Mouse (Mus musculus) heart, postnatal 0 days (tissue): ENCODE measurements at regions not wholly inside any gene's neighbourhood (a gene's known extent, or its start where the extent isn't known, plus 50 kb on each side); places are given as distances from the start of the nearest gene placed in this dataset.

Source experiments
- ATAC-seq: fragments of 200-750 bp; cut with Nextera tagmentation; 2 replicates; pipeline ENCODE4 v1.8.0; 2017; ENCODE audit warnings: low read depth, moderate number of reproducible peaks, moderate library complexity; ENCODE audit not compliant: insufficient read depth
- DNase-seq: peaks from one replicate; pipeline ENCODE4 v3.0.0-alpha.2; 2016; ENCODE audit warnings: low spot score
- H3K27ac ChIP-seq: fragments of 300-500 bp; sonication (generic); 2 replicates; pipeline ENCODE4 v1.5.1; 2014; ENCODE audit warnings: low read depth, mild to moderate bottlenecking
- H3K27me3 ChIP-seq: fragments of 300-500 bp; sonication (generic); 2 replicates; pipeline ENCODE4 v1.6.1; 2014; ENCODE audit warnings: low read length, mixed read lengths; ENCODE audit not compliant: control insufficient read depth, insufficient read depth
- H3K36me3 ChIP-seq: fragments of 300-500 bp; sonication (generic); replicated peaks from 2 replicates; pipeline ENCODE4 v1.6.1; 2014; ENCODE audit warnings: low read length, mixed read lengths; ENCODE audit not compliant: control insufficient read depth, insufficient read depth
- H3K4me1 ChIP-seq: fragments of 300-500 bp; sonication (generic); 2 replicates; pipeline ENCODE4 v1.6.1; 2014; ENCODE audit warnings: antibody characterized with exemption; ENCODE audit not compliant: control insufficient read depth, insufficient read depth
- H3K4me2 ChIP-seq: fragments of 300-500 bp; sonication (generic); 2 replicates; pipeline ENCODE4 v1.6.1; 2014; ENCODE audit warnings: low read depth, mild to moderate bottlenecking, low read length, moderate library complexity
- H3K4me3 ChIP-seq: fragments of 300-500 bp; sonication (generic); 2 replicates; pipeline ENCODE4 v1.5.1; 2014; ENCODE audit warnings: low read depth, low read length
- H3K9ac ChIP-seq: fragments of 300-500 bp; sonication (generic); replicated peaks from 2 replicates; pipeline ENCODE4 v1.6.1; 2014; ENCODE audit warnings: low read depth, low read length, mixed read lengths
- H3K9me3 ChIP-seq: fragments of 300-500 bp; sonication (generic); replicated peaks from 2 replicates; pipeline ENCODE4 v1.6.1; 2016; ENCODE audit warnings: low read length; ENCODE audit not compliant: control insufficient read depth
- CTCF ChIP-seq: IDR thresholded peaks from 2 replicates; pipeline ENCODE4 v1.5.1; 2016; ENCODE audit warnings: antibody characterized with exemption, control low read depth, low read depth
- EP300 ChIP-seq: IDR thresholded peaks from 2 replicates; pipeline ENCODE4 v1.6.1; 2016; ENCODE audit warnings: antibody characterized with exemption, low read depth
- WGBS: fragments of 180-500 bp; shearing (Covaris S2); extraction: QIAGEN DNeasy Blood & Tissue Kit; methylation state at CpG from one replicate; pipeline ENCODE4 v1.1.7; 2014; 5-methylcytosine and 5-hydroxymethylcytosine counted together

- H3K27me3 ChIP-seq: no peaks in the 10 kb centered on the region
- 87% methylated on average over 8 of the region's 8 CpGs for WGBS
- no peak overlapping the region for H3K9ac ChIP-seq
- H3K36me3 ChIP-seq: no peaks in the 10 kb centered on the region
- DNase-seq (no peak), ATAC-seq (no peak)
- H3K27ac ChIP-seq: no peak overlapping the region
- H3K4me2 ChIP-seq: no peak overlapping the region
- peaks cover 34% of the 10 kb centered on the region for H3K4me1 ChIP-seq
- H3K9me3 ChIP-seq: no peaks in the 10 kb centered on the region
- TF ChIP-seq CTCF: no peak
- no peak for TF ChIP-seq EP300
- no peak overlapping the region for H3K4me3 ChIP-seq
These were observed 72.5 kb downstream of the Il12a start for GRCm38 (mm10) chr3:68762988-68763387.

GRCm38 (mm10) chr3:68764336-68764735 lies 73.9 kb downstream of the Il12a start:
- Histone ChIP-seq H3K9me3 (no peaks in the 10 kb centered on the region), H3K9ac (no peak overlapping the region), H3K27ac (peak overlapping the region; percentile 68; the same call in 1 of the 2 replicates), H3K4me2 (no peak overlapping the region), H3K4me1 (peaks cover 31% of the 10 kb centered on the region), H3K27me3 (no peaks in the 10 kb centered on the region), H3K36me3 (no peaks in the 10 kb centered on the region), H3K4me3 (no peak overlapping the region)
- WGBS: 58% methylated on average over 3 of the region's 4 CpGs
- ATAC-seq (no peak), DNase-seq (no peak)
- TF ChIP-seq EP300 (no peak), CTCF (no peak)

GRCm38 (mm10) chr3:68764917-68765598 lies 74.6 kb downstream of the Il12a start:
- Histone ChIP-seq H3K9ac (no peak overlapping the region), H3K4me3 (no peak overlapping the region), H3K4me1 (peaks cover 29% of the 10 kb centered on the region), H3K4me2 (no peak overlapping the region), H3K27ac (peak overlapping the region; percentile 68), H3K36me3 (no peaks in the 10 kb centered on the region), H3K27me3 (no peaks in the 10 kb centered on the region), H3K9me3 (no peaks in the 10 kb centered on the region)
- ATAC-seq: peak; percentile 65
- DNase-seq: peak; percentile 77
- 8% methylated on average over 7 of the region's 7 CpGs for WGBS
- TF ChIP-seq EP300 (no peak), CTCF (no peak)

GRCm38 (mm10) chr3:68771579-68771978 lies 81.1 kb downstream of the Il12a start:
- H3K9me3 ChIP-seq: no peaks in the 10 kb centered on the region
- DNase-seq (no peak), ATAC-seq (no peak)
- no peaks in the 10 kb centered on the region for H3K27me3 ChIP-seq
- no peak overlapping the region for H3K27ac ChIP-seq
- TF ChIP-seq EP300 (no peak), CTCF (no peak)
- no peak overlapping the region for H3K4me2 ChIP-seq
- no peak overlapping the region for H3K9ac ChIP-seq
- no peaks in the 10 kb centered on the region for H3K4me1 ChIP-seq
- H3K36me3 ChIP-seq: no peaks in the 10 kb centered on the region
- WGBS: 85% methylated on average over 3 of the region's 3 CpGs
- no peak overlapping the region for H3K4me3 ChIP-seq

GRCm38 (mm10) chr3:68777801-68778200 lies 87.4 kb downstream of the Il12a start:
- H3K4me3 ChIP-seq: no peak overlapping the region
- DNase-seq: no peak
- no peaks in the 10 kb centered on the region; the same call in 1 of the 2 replicates for H3K4me1 ChIP-seq
- H3K36me3 ChIP-seq: no peaks in the 10 kb centered on the region
- TF ChIP-seq EP300: no peak
- no peak for TF ChIP-seq CTCF
- no peak overlapping the region for H3K27ac ChIP-seq
- H3K9me3 ChIP-seq: no peaks in the 10 kb centered on the region
- WGBS: 62% methylated on average over 2 of the region's 2 CpGs
- H3K9ac ChIP-seq: no peak overlapping the region
- ATAC-seq: no peak
- no peaks in the 10 kb centered on the region for H3K27me3 ChIP-seq
- no peak overlapping the region for H3K4me2 ChIP-seq

GRCm38 (mm10) chr3:68778354-68779040 lies 88.1 kb downstream of the Il12a start:
- no peak for TF ChIP-seq EP300
- no peak for TF ChIP-seq CTCF
- Histone ChIP-seq H3K27me3 (no peaks in the 10 kb centered on the region), H3K4me1 (peaks cover 6% of the 10 kb centered on the region), H3K9ac (no peak overlapping the region), H3K36me3 (no peaks in the 10 kb centered on the region), H3K9me3 (no peaks in the 10 kb centered on the region), H3K4me3 (no peak overlapping the region), H3K4me2 (no peak overlapping the region), H3K27ac (no peak overlapping the region)
- WGBS: 65% methylated on average over 16 of the region's 16 CpGs
- DNase-seq (no peak), ATAC-seq (no peak)
